Mouse (Mus musculus) olfactory bulb, adult 2 months (tissue): ENCODE results near the gene Trappc2l.
"Not testable (repeated sequence)": the region's sequence is repeated elsewhere in the genome, so short reads cannot be mapped to it uniquely, and the experiment has no call there.

ENCODE experiments used
- CTCF ChIP-seq: fragments of 200-500 bp; IDR thresholded peaks from 2 replicates; pipeline ENCODE4 v1.5.1; 2012; ENCODE audit warnings: low read depth, mild to moderate bottlenecking, low read length, moderate library complexity; ENCODE audit not compliant: insufficient read depth
- POLR2A ChIP-seq: fragments of 200-500 bp; IDR thresholded peaks from 2 replicates; pipeline ENCODE4 v1.6.1; 2012; ENCODE audit warnings: mild to moderate bottlenecking, low read depth, low read length, moderate library complexity; ENCODE audit not compliant: insufficient read depth

- TF ChIP-seq CTCF, POLR2A: not testable (repeated sequence)
These were observed 38.3 kb upstream of the Trappc2l start for GRCm38 (mm10) chr8:122573176-122573575.
